Mouse (Mus musculus) MEL (cell line): ENCODE results near the gene Ccdc88b. TPM values are rescaled to one million over a fixed set of nuclear protein-coding genes. Genes with fewer than 3 reads are reported as not detected.

Source experiments
- DNase-seq: peaks from one replicate; pipeline ENCODE4 v3.0.0; 2011; ENCODE audit warnings: low read depth, low spot score
- H3K27ac ChIP-seq: 2 replicates; pipeline ENCODE4 v1.5.1; 2012; ENCODE audit warnings: low read depth, mild to moderate bottlenecking, control low read depth, low read length, moderate library complexity; ENCODE audit not compliant: control insufficient read depth
- H3K27me3 ChIP-seq, 2 experiments: fragments of 150-350 bp in 1 of 2; sonication (generic) in 1 of 2; 2 replicates each; pipeline ENCODE4 v1.6.1; 2012; ENCODE audit warnings: low read length in 2 of 2, mild to moderate bottlenecking in 2 of 2, improper control_type of control experiment in 1 of 2, moderate library complexity in 1 of 2; ENCODE audit not compliant: insufficient read depth in 2 of 2, control insufficient read depth in 1 of 2
- H3K36me3 ChIP-seq, 2 experiments: 2 replicates each; pipeline ENCODE4 v1.6.1; 2012 to 2014; ENCODE audit warnings: low read length in 2 of 2, improper control_type of control experiment in 1 of 2, inconsistent platforms in 1 of 2, mild to moderate bottlenecking in 1 of 2; ENCODE audit not compliant: insufficient read depth in 2 of 2, control insufficient read depth in 1 of 2
- H3K4me1 ChIP-seq, 2 experiments: fragments of 150-350 bp in 1 of 2; sonication (generic) in 1 of 2; 2 replicates each; pipeline ENCODE4 v1.6.1; 2012; ENCODE audit warnings: low read length in 2 of 2, improper control_type of control experiment in 1 of 2, mild to moderate bottlenecking in 1 of 2; ENCODE audit not compliant: insufficient read depth in 2 of 2, control insufficient read depth in 1 of 2
- H3K4me3 ChIP-seq, 2 experiments: fragments of 150-350 bp in 1 of 2; sonication (generic) in 1 of 2; 2 replicates each; pipeline ENCODE4 v1.5.1; 2012; ENCODE audit warnings: low read depth in 2 of 2, low read length in 2 of 2, mild to moderate bottlenecking in 2 of 2, moderate library complexity in 2 of 2, control low read depth in 1 of 2, improper control_type of control experiment in 1 of 2; ENCODE audit not compliant: control insufficient read depth in 1 of 2, insufficient read depth in 1 of 2
- H3K79me2 ChIP-seq: 2 replicates; pipeline ENCODE4 v1.6.1; 2012; ENCODE audit warnings: mild to moderate bottlenecking, low read length, moderate library complexity; ENCODE audit not compliant: control insufficient read depth, poor library complexity, insufficient read depth
- H3K9ac ChIP-seq: 2 replicates; pipeline ENCODE4 v1.6.1; 2012; ENCODE audit warnings: low read depth, mild to moderate bottlenecking, control low read depth, low read length, moderate library complexity; ENCODE audit not compliant: control insufficient read depth, poor library complexity, severe bottlenecking
- H3K9me3 ChIP-seq: fragments of 150-350 bp; sonication (generic); replicated peaks from 2 replicates; pipeline ENCODE4 v1.6.1; 2012; ENCODE audit warnings: mild to moderate bottlenecking, low read length, improper control_type of control experiment, moderate library complexity; ENCODE audit not compliant: insufficient read depth
- CTCF ChIP-seq, 3 experiments: IDR thresholded peaks in 2 of 3; conservative IDR thresholded peaks in 1 of 3; 2 replicates each; pipeline ENCODE4 v1.5.1; 2011 to 2012; ENCODE audit warnings: low read length in 3 of 3, low read depth in 2 of 3, mild to moderate bottlenecking in 2 of 3, improper control_type of control experiment in 1 of 3, inconsistent platforms in 1 of 3, mixed read lengths in 1 of 3, moderate library complexity in 1 of 3; ENCODE audit not compliant: control insufficient read depth in 1 of 3, insufficient read depth in 1 of 3, poor library complexity in 1 of 3, severe bottlenecking in 1 of 3
- ELF1 ChIP-seq: IDR thresholded peaks from 2 replicates; pipeline ENCODE4 v1.6.1; 2014; ENCODE audit warnings: low read depth, mild to moderate bottlenecking, inconsistent platforms, low read length, improper control_type of control experiment, moderate library complexity
- HCFC1 ChIP-seq: IDR thresholded peaks from 2 replicates; pipeline ENCODE4 v1.6.1; 2012; ENCODE audit warnings: low read depth, mild to moderate bottlenecking, inconsistent platforms, low read length, improper control_type of control experiment, moderate library complexity
- MXI1 ChIP-seq: IDR thresholded peaks from 2 replicates; pipeline ENCODE4 v1.6.1; 2011; ENCODE audit warnings: mild to moderate bottlenecking, low read depth, low read length, improper control_type of control experiment
- NELFE ChIP-seq: IDR thresholded peaks from 2 replicates; pipeline ENCODE4 v1.6.1; 2011; ENCODE audit warnings: low read depth, low read length, improper control_type of control experiment
- POLR2AphosphoS2 ChIP-seq: IDR thresholded peaks from 2 replicates; pipeline ENCODE4 v1.6.1; 2011; ENCODE audit warnings: low read length, improper control_type of control experiment
- RAD21 ChIP-seq: IDR thresholded peaks from 2 replicates; pipeline ENCODE4 v1.6.1; 2011; ENCODE audit warnings: mild to moderate bottlenecking, low read depth, low read length, improper control_type of control experiment
- RCOR1 ChIP-seq: IDR thresholded peaks from 2 replicates; pipeline ENCODE4 v1.6.1; 2012; ENCODE audit warnings: low read depth, mild to moderate bottlenecking, inconsistent platforms, low read length, improper control_type of control experiment
- SIN3A ChIP-seq: IDR thresholded peaks from 2 replicates; pipeline ENCODE4 v1.6.1; 2012; ENCODE audit warnings: low read length, improper control_type of control experiment, inconsistent platforms
- SMC3 ChIP-seq: IDR thresholded peaks from 2 replicates; pipeline ENCODE4 v1.6.1; 2011; ENCODE audit warnings: low read depth, low read length, improper control_type of control experiment
- TCF12 ChIP-seq: IDR thresholded peaks from 2 replicates; pipeline ENCODE4 v1.6.1; 2014; ENCODE audit warnings: low read depth, mild to moderate bottlenecking, inconsistent platforms, low read length, improper control_type of control experiment, moderate library complexity
- ZC3H11A ChIP-seq: IDR thresholded peaks from 2 replicates; pipeline ENCODE4 v1.6.1; 2012; ENCODE audit warnings: low read depth, mild to moderate bottlenecking, inconsistent platforms, low read length, improper control_type of control experiment
- polyA plus RNA-seq, 2 experiments: library from polyadenylated mRNA; stranded (reverse) in 1 of 2; unstranded in 1 of 2; fragments of >175 nt in 1 of 2; fragments of >200 nt in 1 of 2; gene quantifications; 2 replicates each; pipeline versions ENCODE4 v1.2.1 to v1.2.4; 2012; ENCODE audit warnings: low replicate concordance in 2 of 2, low read depth in 1 of 2; ENCODE audit not compliant: insufficient read length in 2 of 2, insufficient read depth in 1 of 2, missing spikeins in 1 of 2
- total RNA-seq: library from RNA; depleted of rRNA; stranded (reverse); fragments of 300-350 nt; gene quantifications from 2 replicates; pipeline ENCODE4 v1.2.3, GENCODE M21; 2012

Ccdc88b gene
- total and polyA plus RNA-seq, 3 experiments: 32.4 to 59.8 TPM; not detected in 1

- H3K27ac ChIP-seq: no peak overlapping the region
- H3K9me3 ChIP-seq: no peaks in the 10 kb centered on the region
- TF ChIP-seq NELFE: 0 out of 2 replicates have a peak, but pooled peaks have one; percentile 20
- peak in 2 of 3 experiments; percentile 20 to 51; a peak in 3 of 6 replicates for TF ChIP-seq CTCF (IDR thresholded peaks at IDR 0.05 in 2 of 3, conservative IDR thresholded peaks at IDR 0.05 in 1 of 3; ENCODE audit: control insufficient read depth in 1 of 3, insufficient read depth in 1 of 3, low read depth in 2 of 3, low read length in 3 of 3, poor library complexity in 1 of 3, severe bottlenecking in 1 of 3)
- no peak for TF ChIP-seq RCOR1
- TF ChIP-seq SMC3: peak; percentile 49; the same call in 1 of the 2 replicates
- peak; percentile 21 for TF ChIP-seq RAD21
- 0 out of 2 replicates have a peak, but pooled peaks have one; percentile 4 for TF ChIP-seq ZC3H11A
- TF ChIP-seq SIN3A: peak; percentile 31; the same call in 1 of the 2 replicates
- TF ChIP-seq ELF1: no peak
- no peak for TF ChIP-seq MXI1
- TF ChIP-seq TCF12: no peak
- TF ChIP-seq, all 39 proteins: peak for 6
- peaks cover 4 to 11% of the 10 kb centered on the region in 2 experiments; a peak in 3 of 4 replicates for H3K36me3 ChIP-seq
- peak; percentile 53 for DNase-seq
- H3K79me2 ChIP-seq: peaks cover 9% of the 10 kb centered on the region
- H3K27me3 ChIP-seq: no peaks in the 10 kb centered on the region
- no peak overlapping the region for H3K9ac ChIP-seq
- no peak overlapping the region for H3K4me3 ChIP-seq
- peaks cover 7 to 8% of the 10 kb centered on the region in 2 experiments; a peak in 3 of 4 replicates for H3K4me1 ChIP-seq
Observed at GRCm38 (mm10) chr19:6856281-6857002, 1.6 kb downstream of the Ccdc88b start.

GRCm38 (mm10) chr19:6855225-6856031 lies 2.6 kb downstream of the Ccdc88b start:
- peaks cover 4 to 8% of the 10 kb centered on the region in 2 experiments; a peak in 3 of 4 replicates for H3K36me3 ChIP-seq
- no peaks in the 10 kb centered on the region for H3K27me3 ChIP-seq
- peaks cover 3 to 6% of the 10 kb centered on the region in 2 experiments; a peak in 3 of 4 replicates for H3K4me1 ChIP-seq
- H3K27ac ChIP-seq: no peak overlapping the region
- H3K9me3 ChIP-seq: no peaks in the 10 kb centered on the region
- no peak for DNase-seq
- no peak overlapping the region for H3K4me3 ChIP-seq
- TF ChIP-seq MXI1 (no peak), HCFC1 (no peak), POLR2AphosphoS2 (no peak), NELFE (no peak)
- TF ChIP-seq, all 39 proteins: peak for 0
- Histone ChIP-seq H3K9ac (no peak overlapping the region), H3K79me2 (peaks cover 9% of the 10 kb centered on the region)
